Mouse (Mus musculus): ENCODE data around the gene Eya3.
A peak's percentile ranks its signal among the peaks of the same experiment; 100 is the strongest.
"Not testable (repeated sequence)": the region's sequence is repeated elsewhere in the genome, so short reads cannot be mapped to it uniquely, and the experiment has no call there.

Gene Eya3

GRCm38 (mm10) chr4:132737154-132737553 lies 98.4 kb downstream of the Eya3 start:
- DNase-seq (ENCODE audit: low read depth, low spot score): peak; percentile 85

GRCm38 (mm10) chr4:132741491-132741890 lies 102.7 kb downstream of the Eya3 start:
- DNase-seq (ENCODE audit: low read depth, low spot score): no peak

- peak; percentile 45 for DNase-seq (ENCODE audit: low read depth, low spot score)
Observed at GRCm38 (mm10) chr4:132743992-132744911, 105.5 kb downstream of the Eya3 start.

GRCm38 (mm10) chr4:132746911-132747517 lies 108.2 kb downstream of the Eya3 start:
- DNase-seq (ENCODE audit: low read depth, low spot score): no peak

GRCm38 (mm10) chr4:132747664-132748259 lies 109.0 kb downstream of the Eya3 start:
- peak; percentile 59 for DNase-seq (ENCODE audit: low read depth, low spot score)

GRCm38 (mm10) chr4:132748778-132749177 lies 110.0 kb downstream of the Eya3 start:
- DNase-seq (ENCODE audit: low read depth, low spot score): no peak

- peak; percentile 92 for DNase-seq (ENCODE audit: low read depth, low spot score)
Observed at GRCm38 (mm10) chr4:132749258-132749982, 110.6 kb downstream of the Eya3 start.

GRCm38 (mm10) chr4:132752992-132753391 lies 114.2 kb downstream of the Eya3 start:
- peak; percentile 53 for DNase-seq (ENCODE audit: low read depth, low spot score)

- peak; percentile 87 for DNase-seq (ENCODE audit: low read depth, low spot score)
Observed at GRCm38 (mm10) chr4:132756974-132757373, 118.2 kb downstream of the Eya3 start, which contains the start of gene Smpdl3b. Gene Smpdl3b, minus strand, starts transcription at chr4:132757252.

- DNase-seq (ENCODE audit: low read depth, low spot score): no peak
Observed at GRCm38 (mm10) chr4:132757633-132758351, 119.0 kb downstream of the Eya3 start.

GRCm38 (mm10) chr4:132760296-132760695 lies 121.5 kb downstream of the Eya3 start:
- no peak for DNase-seq (ENCODE audit: low read depth, low spot score)

GRCm38 (mm10) chr4:132762602-132763001 lies 123.8 kb downstream of the Eya3 start:
- DNase-seq (ENCODE audit: low read depth, low spot score): no peak

- not testable (repeated sequence) for DNase-seq (ENCODE audit: low read depth, low spot score)
Observed at GRCm38 (mm10) chr4:132763125-132763524, 124.3 kb downstream of the Eya3 start.

- peak; percentile 100 for DNase-seq (ENCODE audit: low read depth, low spot score)
Observed at GRCm38 (mm10) chr4:132767914-132768876, 129.4 kb downstream of the Eya3 start, which contains the start of gene Rpa2. Gene Rpa2, plus strand, starts transcription at chr4:132768332.

GRCm38 (mm10) chr4:132771776-132772175 lies 133.0 kb downstream of the Eya3 start:
- DNase-seq (ENCODE audit: low read depth, low spot score): no peak
